Mouse (Mus musculus): ENCODE measurements around the gene Trappc10. TPM values are rescaled to one million over a fixed set of nuclear protein-coding genes. Genes with fewer than 3 reads are reported as not detected.

Trappc10 gene
- 23.1 and 28.4 TPM in 2 replicates for polyA plus RNA-seq (2015; fragmentation: Nextera tagmentation; extraction: Ambion mirVana)

DNA sequence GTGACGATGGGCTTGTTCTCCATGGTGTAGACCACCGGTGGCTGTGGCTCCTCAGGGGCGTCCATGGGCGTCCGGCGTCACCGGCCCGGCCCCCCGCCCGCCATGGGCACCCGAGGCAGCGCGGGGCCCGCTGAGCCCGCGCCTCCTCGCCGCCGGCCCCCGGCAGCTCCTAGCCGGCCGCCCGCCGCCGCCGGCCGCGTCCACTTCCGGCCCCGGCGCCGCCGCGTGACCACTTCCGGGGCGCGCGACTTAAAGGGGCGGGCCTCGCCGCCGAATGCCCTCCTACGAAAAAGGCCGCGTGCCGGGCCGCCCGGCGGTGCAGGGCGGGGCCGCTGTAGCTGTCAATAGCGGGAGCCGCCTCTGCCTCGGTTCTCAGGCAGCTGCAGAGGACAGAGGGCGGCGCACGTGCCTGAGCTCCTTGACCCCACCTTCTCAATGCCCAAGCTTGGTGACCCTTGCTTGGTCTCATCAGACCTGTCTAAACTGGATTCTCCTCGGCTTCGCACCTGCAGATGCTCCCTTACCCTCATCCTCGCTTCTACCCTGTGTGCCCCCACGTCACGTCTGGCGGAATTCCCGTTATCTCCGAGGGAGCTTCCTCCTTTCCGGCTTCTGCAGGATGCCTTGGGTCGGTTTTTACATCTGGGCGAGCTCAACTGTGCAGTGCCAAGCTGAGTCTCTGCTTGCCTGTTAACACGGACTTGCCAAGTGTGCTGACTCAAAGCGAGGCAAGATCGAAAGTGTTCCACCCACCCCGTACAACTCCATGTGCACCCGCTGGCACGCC lies at the start of gene Trappc10:
TSS of gene Trappc10 (minus strand) at position 204 of the 787 bp plus-strand sequence.
- H3K27me3 ChIP-seq (replicated peaks), result no peaks in the 10 kb centered on the region
- H3K9me3 ChIP-seq (replicated peaks), result no peaks in the 10 kb centered on the region
- H3K4me1 ChIP-seq, result peaks cover 24% of the 10 kb centered on the region
- ATAC-seq (ENCODE audit: low FRiP score), result peak; percentile 96
- peak within 1 kb of the TSS; percentile 75 for H3K9ac ChIP-seq (replicated peaks)
- WGBS, result under 1% methylated on average over 73 of the region's 74 CpGs
- peak within 1 kb of the TSS; percentile 89 for H3K4me3 ChIP-seq (replicated peaks)
- H3K36me3 ChIP-seq, result no peaks in the 10 kb centered on the region
- H3K4me2 ChIP-seq, result peak within 1 kb of the TSS; percentile 92
- peak within 1 kb of the TSS; percentile 92 for H3K27ac ChIP-seq (replicated peaks)

DNA sequence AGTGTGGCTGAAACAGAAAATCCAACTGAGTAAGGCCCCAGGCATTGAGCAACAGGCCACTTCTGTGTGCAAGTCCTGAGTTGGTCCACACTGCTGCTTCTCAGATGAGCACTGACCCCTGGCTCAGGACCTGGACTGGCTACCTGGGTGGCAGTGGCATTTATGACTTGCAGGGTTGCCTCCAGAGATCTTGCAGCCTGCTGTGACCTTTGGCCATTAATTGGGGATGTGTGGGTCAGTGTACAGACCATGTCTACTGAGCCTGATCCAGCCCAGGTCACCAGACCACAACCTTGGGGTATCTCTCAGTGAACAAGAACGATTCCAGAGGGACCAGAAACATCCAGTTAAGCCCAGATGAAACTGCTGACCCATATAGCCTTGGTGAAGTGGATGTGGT lies 49.1 kb upstream of the Trappc10 start:
- Histone ChIP-seq H3K4me3 (replicated peaks) (no peak overlapping the region), H3K4me1 (peaks cover 21% of the 10 kb centered on the region), H3K9ac (replicated peaks) (no peak overlapping the region), H3K27ac (replicated peaks) (no peak overlapping the region), H3K9me3 (replicated peaks) (no peaks in the 10 kb centered on the region), H3K4me2 (no peak overlapping the region), H3K36me3 (no peaks in the 10 kb centered on the region), H3K27me3 (replicated peaks) (no peaks in the 10 kb centered on the region)
- ATAC-seq (ENCODE audit: low FRiP score), result no peak
- WGBS, result 100% methylated on average over 1 of the region's 1 CpGs

GRCm38 (mm10) chr10:78292381-78292780 lies 47.9 kb upstream of the Trappc10 start:
- ATAC-seq (ENCODE audit: low FRiP score), result no peak
- H3K27me3 ChIP-seq (replicated peaks), result no peaks in the 10 kb centered on the region
- H3K4me2 ChIP-seq, result no peak overlapping the region
- peaks cover 6% of the 10 kb centered on the region for H3K36me3 ChIP-seq
- H3K4me3 ChIP-seq (replicated peaks), result no peak overlapping the region
- 90% methylated on average over 5 of the region's 5 CpGs for WGBS
- no peaks in the 10 kb centered on the region for H3K9me3 ChIP-seq (replicated peaks)
- H3K4me1 ChIP-seq, result peaks cover 11% of the 10 kb centered on the region
- no peak overlapping the region for H3K27ac ChIP-seq (replicated peaks)
- H3K9ac ChIP-seq (replicated peaks), result no peak overlapping the region

DNA sequence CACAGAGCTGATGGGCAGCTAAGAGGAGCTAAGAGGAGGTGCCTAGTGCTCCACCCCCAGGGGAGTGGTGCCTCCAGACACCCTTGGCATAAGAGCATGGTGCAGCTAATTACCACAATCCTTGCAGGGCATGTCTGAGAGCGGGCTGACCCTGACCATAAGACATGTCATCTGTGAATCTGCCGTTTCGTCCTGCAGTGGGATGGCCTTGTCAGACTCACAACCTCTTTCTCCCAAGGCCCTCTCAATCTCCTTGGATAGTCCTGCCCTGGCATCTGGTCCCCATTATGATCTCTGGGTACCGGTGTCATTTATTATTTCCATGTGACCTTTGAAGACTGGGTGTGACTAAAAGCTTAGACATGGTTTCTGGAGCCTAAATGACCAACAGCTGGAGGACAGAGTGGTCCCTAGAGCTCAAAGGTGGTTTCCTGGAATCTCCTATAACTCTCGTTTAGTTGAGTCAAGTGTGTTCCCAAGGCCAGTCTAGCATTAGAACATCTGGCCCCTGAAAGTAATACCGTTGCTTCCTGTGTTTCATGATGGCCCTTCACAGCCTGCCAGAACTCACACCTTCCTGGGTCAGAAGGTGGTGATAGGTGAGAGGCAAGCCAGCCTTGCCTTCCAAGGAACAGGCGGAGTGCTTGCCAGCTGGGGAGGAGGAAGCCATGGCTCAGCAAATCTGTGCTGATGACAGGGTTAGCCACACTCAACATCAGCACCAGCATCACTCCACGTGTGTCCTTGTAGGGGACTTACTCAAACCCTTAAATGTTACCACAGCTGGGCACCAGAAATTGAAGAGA lies 46.5 kb upstream of the Trappc10 start:
- 92% methylated on average over 8 of the region's 8 CpGs for WGBS
- H3K4me1 ChIP-seq, result peaks cover 7% of the 10 kb centered on the region; the same call in 1 of the 2 replicates
- no peak overlapping the region for H3K4me3 ChIP-seq (replicated peaks)
- H3K9me3 ChIP-seq (replicated peaks), result no peaks in the 10 kb centered on the region
- H3K36me3 ChIP-seq, result peaks cover 20% of the 10 kb centered on the region
- no peak overlapping the region for H3K9ac ChIP-seq (replicated peaks)
- H3K27me3 ChIP-seq (replicated peaks), result no peaks in the 10 kb centered on the region
- no peak overlapping the region for H3K27ac ChIP-seq (replicated peaks)
- ATAC-seq (ENCODE audit: low FRiP score), result no peak
- no peak overlapping the region for H3K4me2 ChIP-seq

- WGBS, result 84% methylated on average over 4 of the region's 4 CpGs
Measured at GRCm38 (mm10) chr10:78288896-78289295, 44.5 kb upstream of the Trappc10 start.

GRCm38 (mm10) chr10:78288135-78288534 lies 43.7 kb upstream of the Trappc10 start:
- Histone ChIP-seq H3K27me3 (replicated peaks) (no peaks in the 10 kb centered on the region), H3K9me3 (replicated peaks) (no peaks in the 10 kb centered on the region), H3K4me2 (no peak overlapping the region), H3K36me3 (peaks cover 34% of the 10 kb centered on the region), H3K9ac (replicated peaks) (no peak overlapping the region), H3K4me3 (replicated peaks) (no peak overlapping the region), H3K4me1 (no peaks in the 10 kb centered on the region), H3K27ac (replicated peaks) (no peak overlapping the region)
- no peak for ATAC-seq (ENCODE audit: low FRiP score)
- 86% methylated on average over 5 of the region's 5 CpGs for WGBS

More at GRCm38 (mm10) chr10:78288896-78289295, 44.5 kb upstream of the Trappc10 start:
- H3K36me3 ChIP-seq, result peaks cover 26% of the 10 kb centered on the region
- no peaks in the 10 kb centered on the region for H3K4me1 ChIP-seq
- no peak overlapping the region for H3K27ac ChIP-seq (replicated peaks)
- H3K4me3 ChIP-seq (replicated peaks), result no peak overlapping the region
- no peaks in the 10 kb centered on the region for H3K9me3 ChIP-seq (replicated peaks)
- ATAC-seq (ENCODE audit: low FRiP score), result no peak
- no peak overlapping the region for H3K9ac ChIP-seq (replicated peaks)
- H3K4me2 ChIP-seq, result no peak overlapping the region
- no peaks in the 10 kb centered on the region for H3K27me3 ChIP-seq (replicated peaks)

DNA sequence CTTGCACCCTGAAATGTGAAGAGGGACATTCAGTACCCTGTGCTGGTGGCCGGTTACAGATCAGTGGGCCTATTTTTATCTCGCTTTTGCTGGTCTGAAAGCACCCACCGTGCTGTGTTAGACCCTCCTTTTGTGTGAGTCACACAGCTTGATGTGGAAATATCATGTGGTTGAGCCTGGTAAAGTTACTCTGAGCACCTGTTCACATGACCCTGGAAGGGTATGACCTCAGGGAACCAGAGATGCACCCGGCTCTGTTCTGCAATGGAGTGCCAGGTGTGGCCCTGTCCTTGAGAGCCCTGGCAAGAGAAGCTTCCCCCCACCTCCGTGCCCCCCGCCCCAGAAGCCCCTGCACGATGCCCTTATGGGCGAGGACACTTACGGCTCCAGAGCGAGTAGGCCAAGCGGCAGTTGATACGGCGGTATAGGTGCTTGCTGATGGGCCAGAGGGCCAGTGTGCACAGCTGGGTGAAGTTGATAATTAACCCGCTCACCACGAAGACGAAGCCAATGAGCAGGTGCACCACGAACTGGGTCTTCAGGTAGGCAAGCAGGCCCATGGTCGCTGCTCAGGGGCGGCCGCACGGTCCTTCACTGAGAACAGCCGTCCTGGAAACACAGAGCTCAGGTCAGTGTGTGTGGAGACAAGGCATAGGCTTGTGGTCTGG lies 43.2 kb upstream of the Trappc10 start:
- Histone ChIP-seq H3K27ac (replicated peaks) (no peak overlapping the region), H3K4me1 (no peaks in the 10 kb centered on the region), H3K9me3 (replicated peaks) (no peaks in the 10 kb centered on the region), H3K4me2 (no peak overlapping the region), H3K4me3 (replicated peaks) (no peak overlapping the region), H3K27me3 (replicated peaks) (no peaks in the 10 kb centered on the region), H3K9ac (replicated peaks) (no peak overlapping the region), H3K36me3 (peaks cover 38% of the 10 kb centered on the region)
- no peak for ATAC-seq (ENCODE audit: low FRiP score)
- WGBS, result 95% methylated on average over 22 of the region's 22 CpGs

- H3K27ac ChIP-seq (replicated peaks), result no peak overlapping the region
- peaks cover 55% of the 10 kb centered on the region for H3K36me3 ChIP-seq
- ATAC-seq (ENCODE audit: low FRiP score), result no peak
- no peaks in the 10 kb centered on the region for H3K9me3 ChIP-seq (replicated peaks)
- H3K27me3 ChIP-seq (replicated peaks), result no peaks in the 10 kb centered on the region
- H3K4me2 ChIP-seq, result no peak overlapping the region
- WGBS, result 79% methylated on average over 4 of the region's 4 CpGs
- H3K4me3 ChIP-seq (replicated peaks), result no peak overlapping the region
- H3K4me1 ChIP-seq, result no peaks in the 10 kb centered on the region
- no peak overlapping the region for H3K9ac ChIP-seq (replicated peaks)
Measured at GRCm38 (mm10) chr10:78285959-78286358, 41.5 kb upstream of the Trappc10 start.

- H3K36me3 ChIP-seq, result peaks cover 60% of the 10 kb centered on the region
- no peak overlapping the region for H3K4me3 ChIP-seq (replicated peaks)
- no peaks in the 10 kb centered on the region for H3K27me3 ChIP-seq (replicated peaks)
- H3K4me1 ChIP-seq, result no peaks in the 10 kb centered on the region
- no peak for ATAC-seq (ENCODE audit: low FRiP score)
- H3K9ac ChIP-seq (replicated peaks), result no peak overlapping the region
- H3K27ac ChIP-seq (replicated peaks), result no peak overlapping the region
- no peak overlapping the region for H3K4me2 ChIP-seq
- 94% methylated on average over 6 of the region's 6 CpGs for WGBS
- H3K9me3 ChIP-seq (replicated peaks), result no peaks in the 10 kb centered on the region
Measured at GRCm38 (mm10) chr10:78285409-78285808, 41.0 kb upstream of the Trappc10 start.

GRCm38 (mm10) chr10:78284812-78285211 lies 40.4 kb upstream of the Trappc10 start:
- H3K27ac ChIP-seq (replicated peaks), result no peak overlapping the region
- WGBS, result 93% methylated on average over 12 of the region's 12 CpGs

GRCm38 (mm10) chr10:78282411-78282810 lies 38.0 kb upstream of the Trappc10 start:
- Histone ChIP-seq H3K36me3 (peaks cover 72% of the 10 kb centered on the region), H3K9ac (replicated peaks) (no peak overlapping the region), H3K4me1 (no peaks in the 10 kb centered on the region), H3K27me3 (replicated peaks) (no peaks in the 10 kb centered on the region), H3K4me3 (replicated peaks) (no peak overlapping the region), H3K4me2 (no peak overlapping the region), H3K9me3 (replicated peaks) (no peaks in the 10 kb centered on the region), H3K27ac (replicated peaks) (no peak overlapping the region)
- ATAC-seq (ENCODE audit: low FRiP score), result no peak
- 91% methylated on average over 4 of the region's 4 CpGs for WGBS

More at GRCm38 (mm10) chr10:78284812-78285211, 40.4 kb upstream of the Trappc10 start:
- ATAC-seq (ENCODE audit: low FRiP score), result no peak
- no peaks in the 10 kb centered on the region for H3K9me3 ChIP-seq (replicated peaks)
- no peak overlapping the region for H3K9ac ChIP-seq (replicated peaks)
- no peak overlapping the region for H3K4me3 ChIP-seq (replicated peaks)
- no peak overlapping the region for H3K4me2 ChIP-seq
- peaks cover 66% of the 10 kb centered on the region for H3K36me3 ChIP-seq
- H3K4me1 ChIP-seq, result no peaks in the 10 kb centered on the region
- H3K27me3 ChIP-seq (replicated peaks), result no peaks in the 10 kb centered on the region

Data from neural tube, embryonic 15.5 days (tissue).